Mouse (Mus musculus) bone marrow, adult 2 months (tissue): ENCODE data around the gene App.

Experiments used
- CTCF ChIP-seq: fragments of 200-500 bp; IDR thresholded peaks from 2 replicates; pipeline ENCODE4 v1.5.1; 2011; ENCODE audit warnings: low read length, control low read depth; ENCODE audit not compliant: control insufficient read depth, insufficient read depth
- POLR2A ChIP-seq: fragments of 200-500 bp; IDR thresholded peaks from 2 replicates; pipeline ENCODE4 v1.6.1; 2011; ENCODE audit warnings: low read depth, mild to moderate bottlenecking, control low read depth, low read length, borderline replicate concordance; ENCODE audit not compliant: control insufficient read depth

- TF ChIP-seq CTCF: no peak
- TF ChIP-seq POLR2A: no peak
Observed at GRCm38 (mm10) chr16:85166205-85166604, 7.4 kb downstream of the App start.
